Mouse (Mus musculus) adrenal gland, postnatal 36 days (tissue): ENCODE measurements at regions not wholly inside any gene's neighbourhood (a gene's known extent, or its start where the extent isn't known, plus 50 kb on each side); places are given as distances from the start of the nearest gene placed in this dataset.

Experiments used
- DNase-seq, 2 experiments: peaks; one replicate each; pipeline ENCODE4 v3.0.0; 2021; ENCODE audit warnings: mixed read lengths in 1 of 2

DNA sequence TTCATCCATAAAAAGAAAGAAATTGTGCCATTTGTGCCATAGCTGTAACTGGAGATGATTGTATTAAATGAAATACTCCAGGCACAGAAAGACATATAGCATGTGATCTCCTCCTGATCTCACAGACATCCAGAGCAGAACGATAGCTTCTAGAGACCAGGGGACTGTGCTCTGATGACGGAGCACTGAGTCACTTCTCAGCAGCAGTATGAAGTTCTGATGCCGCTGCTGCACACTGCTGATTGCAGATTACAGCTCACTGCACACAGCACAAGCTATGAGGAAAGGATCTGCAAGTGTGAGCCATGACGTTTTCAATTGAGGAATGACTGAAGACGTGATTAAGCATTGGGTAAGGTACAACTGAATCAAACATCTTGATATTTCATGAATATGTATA, 190.6 kb upstream of the Adamts9 start:
- DNase-seq: peak in 1 of 2 experiments; percentile 17

DNA sequence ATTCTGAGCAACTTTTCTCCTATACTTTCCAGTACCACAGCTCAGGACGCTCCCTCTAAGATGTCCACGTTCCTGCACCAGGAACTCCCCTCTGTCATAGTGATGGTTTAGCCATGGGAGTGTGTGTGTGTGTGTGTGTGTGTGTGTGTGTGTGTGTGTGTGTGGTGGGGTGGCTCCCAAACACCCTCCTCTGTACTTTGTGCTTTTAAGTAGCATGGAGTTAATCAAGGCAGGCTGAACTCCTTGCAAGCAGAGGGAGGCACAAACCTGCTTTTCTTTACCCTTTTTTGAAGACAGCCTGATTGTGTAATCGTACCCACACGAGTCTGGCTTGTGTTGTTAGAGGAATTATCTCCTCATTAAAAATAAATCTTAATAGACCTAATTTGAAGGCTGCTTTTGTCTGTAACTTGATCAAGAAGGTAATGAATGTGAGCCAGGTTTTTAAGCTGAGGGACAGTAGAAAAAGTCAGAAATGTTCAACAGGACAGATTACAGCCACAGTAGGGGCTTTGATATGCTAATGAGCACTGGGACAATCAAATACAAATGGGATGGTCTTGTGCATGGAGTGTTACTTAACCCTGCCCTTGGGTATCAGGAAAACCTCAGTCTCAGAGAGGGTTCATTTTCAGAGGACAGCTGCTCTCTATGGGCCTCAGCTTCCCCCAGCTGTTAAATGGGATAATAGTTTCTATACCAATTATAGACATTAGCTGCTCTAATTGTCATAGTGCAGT, 187.8 kb upstream of the Adamts9 start:
- no peak for DNase-seq

DNA sequence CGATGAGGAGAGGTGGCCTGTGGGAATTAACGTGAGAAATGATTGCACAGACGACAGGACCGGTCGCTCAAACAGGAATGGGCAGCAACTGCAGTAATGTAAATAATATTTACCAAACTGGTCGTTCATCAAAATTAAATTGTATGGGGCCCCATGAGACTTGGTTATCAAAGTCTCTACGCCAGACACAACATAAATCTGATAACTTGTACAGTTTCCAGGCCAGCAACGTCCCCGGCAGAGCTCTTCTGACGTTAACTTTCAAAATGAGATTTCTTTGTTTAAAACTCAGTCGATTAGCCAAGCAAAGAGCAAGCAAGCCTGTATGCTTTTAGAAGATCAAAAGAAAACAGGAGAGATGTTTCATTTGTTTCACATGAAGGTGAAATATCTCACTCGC, 176.2 kb upstream of the Adamts9 start:
- no peak for DNase-seq

DNA sequence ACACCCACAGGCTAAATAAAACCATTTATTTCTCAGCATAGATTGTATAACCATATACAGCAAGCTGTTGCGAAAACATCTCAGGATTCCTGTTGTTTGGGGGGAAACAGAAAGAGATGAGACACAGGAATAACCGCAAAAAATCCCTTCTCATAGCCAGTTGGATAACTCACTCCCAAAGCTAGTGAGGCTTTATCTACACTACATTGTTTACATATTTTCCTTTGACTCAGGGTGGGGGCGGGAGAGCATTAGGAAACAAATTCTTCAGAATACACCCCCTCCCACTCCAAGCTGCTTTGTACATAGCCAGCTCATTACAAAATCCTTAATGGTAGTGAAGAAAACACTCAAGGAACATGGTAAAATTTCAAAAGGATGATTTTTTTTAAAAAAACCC, 170.1 kb upstream of the Adamts9 start:
- no peak for DNase-seq

DNA sequence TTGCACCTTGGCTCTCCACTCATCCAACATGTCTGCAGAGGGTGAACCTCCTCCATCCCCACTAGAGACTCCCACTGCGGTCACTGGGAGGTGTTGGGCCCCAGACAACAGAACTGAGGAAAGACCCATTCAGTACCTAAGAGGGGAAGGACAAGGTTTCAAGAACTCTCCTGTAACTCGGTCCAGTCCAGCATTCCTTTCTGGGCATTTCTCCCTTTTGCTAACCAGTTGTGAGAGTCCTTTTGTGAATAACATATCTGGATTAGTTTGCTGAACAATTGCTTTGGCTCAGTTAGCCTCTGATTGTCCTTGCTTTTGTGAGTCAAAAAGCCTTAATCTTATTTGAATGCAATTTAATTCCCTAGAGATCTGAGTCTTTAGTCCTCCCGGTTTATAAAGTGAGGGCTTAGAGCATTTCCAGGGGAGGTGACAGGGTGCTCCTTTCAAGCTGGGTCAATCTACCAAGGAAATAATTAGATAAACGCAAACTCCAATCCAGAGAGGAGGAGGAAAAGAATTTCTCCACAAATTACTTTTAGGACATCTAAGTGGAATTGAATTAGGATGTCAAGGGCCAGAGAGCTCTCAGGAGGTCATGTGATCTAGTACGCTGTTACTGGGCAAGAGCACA, 151.6 kb upstream of the Adamts9 start:
- no peak for DNase-seq

DNA sequence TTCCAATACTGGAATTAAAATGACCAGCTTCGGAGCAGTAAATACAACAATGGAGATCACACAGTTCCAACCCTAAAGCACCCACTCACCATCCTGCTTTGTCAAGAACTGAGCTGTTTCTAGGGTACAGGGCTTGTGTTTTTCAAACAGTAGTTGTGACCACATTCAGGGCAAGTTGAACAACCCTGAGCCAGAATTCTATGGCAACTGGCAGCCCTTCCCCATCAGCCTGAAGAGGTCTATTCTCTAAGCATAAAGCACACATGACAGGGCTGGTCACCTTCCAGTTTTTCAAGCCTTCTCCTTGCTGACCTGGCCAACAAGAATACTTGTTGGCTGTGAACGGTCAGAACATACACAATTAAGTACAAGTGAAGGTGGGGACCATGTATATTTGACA, 150.5 kb upstream of the Adamts9 start:
- DNase-seq: no peak

DNA sequence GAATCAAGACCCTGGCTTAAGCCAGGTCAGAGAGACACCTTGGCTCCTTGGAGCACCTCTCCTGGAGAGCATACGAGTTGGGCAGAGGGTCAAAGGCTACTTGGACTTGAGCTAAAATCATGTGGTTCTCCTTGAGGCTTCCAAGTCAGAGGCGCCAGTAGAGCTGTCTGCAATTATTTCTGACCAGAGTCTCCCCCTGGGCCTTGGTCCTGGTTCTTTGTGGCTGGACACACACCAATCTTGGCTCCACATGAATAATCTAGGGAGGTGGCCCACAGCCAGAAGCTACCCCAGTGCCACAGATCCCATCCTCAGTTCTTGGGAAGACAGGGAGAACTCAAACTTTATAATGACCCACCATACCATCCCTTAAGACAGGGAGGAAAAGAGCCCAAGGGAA, 144.0 kb upstream of the Adamts9 start:
- peak in 1 of 2 experiments; percentile 15 for DNase-seq

DNA sequence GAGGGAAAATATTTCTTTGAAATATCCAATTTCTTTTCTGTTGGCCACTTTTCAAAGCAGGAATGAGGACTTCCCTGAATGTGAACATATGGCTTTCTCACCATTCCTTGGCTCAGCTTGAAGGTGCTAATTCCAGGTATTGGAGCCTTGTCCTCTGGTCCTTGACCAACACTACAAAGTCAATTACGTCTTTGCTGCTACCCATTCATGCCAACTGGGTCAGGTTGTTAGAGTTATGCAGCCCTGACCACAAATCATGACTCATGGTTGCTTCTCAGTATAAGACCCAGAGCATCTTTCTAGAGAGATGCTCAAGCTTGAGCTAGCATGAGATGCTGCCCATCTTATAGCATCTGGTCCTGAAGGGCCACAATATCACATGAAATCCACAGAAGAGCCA, 141.0 kb upstream of the Adamts9 start:
- no peak for DNase-seq

DNA sequence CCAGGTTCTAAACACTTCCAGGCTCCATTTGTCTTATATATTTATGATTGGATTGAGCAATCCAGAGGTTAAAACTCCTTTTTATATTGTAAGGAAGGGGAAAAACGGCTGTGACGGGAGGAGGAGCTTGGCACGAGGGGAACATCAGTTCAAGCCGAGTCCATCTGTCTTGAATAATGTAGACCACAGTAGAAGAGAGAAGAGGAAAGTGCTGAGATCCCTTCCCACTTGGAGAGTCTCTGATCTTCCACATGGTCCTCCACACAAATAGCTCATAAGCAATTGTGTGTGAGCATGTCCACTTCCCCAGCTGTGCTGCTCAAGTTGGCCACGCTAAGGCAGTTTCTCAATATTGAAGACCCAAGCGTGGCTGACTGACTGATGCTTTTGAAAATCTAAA, 140.4 kb upstream of the Adamts9 start:
- no peak for DNase-seq

DNA sequence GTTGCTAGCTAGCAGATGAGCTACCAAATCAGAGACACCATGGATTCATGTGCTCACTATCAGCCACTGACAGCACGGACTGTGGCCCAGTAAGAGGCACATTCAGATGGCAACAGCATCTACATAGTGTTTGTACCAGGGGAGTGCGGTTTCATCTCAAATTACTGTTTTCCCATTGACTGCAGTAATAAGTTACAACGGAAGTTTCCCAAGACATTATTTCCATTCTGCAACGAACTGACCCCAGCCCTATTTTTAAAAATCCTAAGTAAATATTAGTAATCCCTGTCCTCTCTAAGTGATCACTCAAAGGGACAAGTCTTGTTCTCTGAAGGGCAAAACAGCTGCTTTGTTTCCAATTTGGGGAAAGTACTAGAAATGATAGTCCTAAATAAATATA, 138.9 kb upstream of the Adamts9 start:
- DNase-seq: no peak

DNA sequence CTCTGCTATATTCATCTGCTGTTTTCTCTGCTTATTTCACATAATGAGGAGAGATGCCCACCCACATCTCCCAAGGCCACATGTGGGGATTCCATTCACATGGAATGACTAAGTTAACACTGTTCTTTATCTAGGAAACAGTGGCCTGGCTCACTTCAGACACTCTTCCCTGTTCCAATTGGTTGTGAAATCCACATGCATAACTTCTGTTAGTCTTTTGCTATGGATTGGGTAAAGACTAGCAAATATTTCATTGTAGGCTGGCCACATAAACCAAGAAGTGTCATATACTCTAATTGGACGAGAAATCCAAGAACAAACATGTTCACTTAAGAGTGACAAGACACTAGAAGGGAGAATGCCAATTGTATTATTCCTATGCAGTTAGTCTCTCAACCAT, 133.4 kb upstream of the Adamts9 start:
- no peak for DNase-seq

DNA sequence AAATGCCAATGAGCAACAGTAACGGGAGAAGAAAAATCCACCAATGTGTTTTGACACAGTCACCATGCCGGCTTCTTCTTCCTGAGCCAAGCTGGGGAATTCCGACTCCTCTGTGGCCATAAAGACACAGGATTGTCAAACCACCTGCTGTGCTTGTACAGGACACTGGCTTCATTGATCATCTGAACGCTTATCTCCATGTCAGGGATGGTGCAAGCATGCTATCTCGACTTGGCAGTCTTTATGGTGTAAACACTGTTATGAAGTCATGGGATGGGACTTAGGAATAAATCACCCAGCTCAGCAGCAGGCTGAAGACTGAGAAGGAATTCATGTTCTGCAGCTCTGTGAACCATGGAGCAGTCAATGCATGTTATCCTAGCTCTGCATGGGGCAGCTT, 132.6 kb upstream of the Adamts9 start:
- DNase-seq: no peak

DNA sequence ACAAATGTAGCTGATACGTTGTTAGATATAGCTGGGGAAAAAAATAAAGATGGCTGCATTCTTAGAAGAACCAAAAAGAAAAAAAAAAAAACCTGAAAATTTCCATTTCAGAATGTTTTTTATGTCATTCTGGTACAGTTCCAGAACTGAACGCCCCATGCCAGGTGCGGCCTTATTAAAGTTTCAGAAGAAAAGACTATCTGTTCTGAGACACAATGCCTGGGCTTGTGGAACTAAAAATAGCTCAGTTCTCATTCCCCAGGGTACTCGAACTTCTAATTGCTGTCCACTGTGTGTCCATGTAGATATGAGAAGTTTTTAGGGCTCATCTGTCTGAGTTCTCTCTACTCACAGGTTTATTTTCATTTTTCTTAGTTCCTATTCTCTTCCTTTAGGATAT, 131.7 kb upstream of the Adamts9 start:
- DNase-seq: no peak

DNA sequence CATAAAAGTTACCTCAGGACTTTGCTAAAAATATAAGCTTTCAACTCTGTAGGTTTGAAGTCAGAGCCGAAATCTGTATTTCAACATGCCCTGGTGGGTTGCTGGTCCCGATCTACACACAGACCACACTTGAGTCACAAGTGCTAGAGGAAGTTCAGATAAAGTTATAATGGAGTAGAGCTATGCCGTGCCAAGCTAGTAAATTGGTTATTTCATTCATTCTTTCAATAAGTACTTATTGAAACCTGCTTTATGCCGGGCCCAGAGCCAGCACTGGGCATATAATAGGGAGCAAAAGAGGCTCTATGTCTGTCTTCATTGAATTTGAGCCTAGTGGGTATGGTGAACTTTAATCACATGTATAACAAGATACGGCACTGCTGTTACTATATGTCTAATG, 127.6 kb upstream of the Adamts9 start:
- DNase-seq: no peak

DNA sequence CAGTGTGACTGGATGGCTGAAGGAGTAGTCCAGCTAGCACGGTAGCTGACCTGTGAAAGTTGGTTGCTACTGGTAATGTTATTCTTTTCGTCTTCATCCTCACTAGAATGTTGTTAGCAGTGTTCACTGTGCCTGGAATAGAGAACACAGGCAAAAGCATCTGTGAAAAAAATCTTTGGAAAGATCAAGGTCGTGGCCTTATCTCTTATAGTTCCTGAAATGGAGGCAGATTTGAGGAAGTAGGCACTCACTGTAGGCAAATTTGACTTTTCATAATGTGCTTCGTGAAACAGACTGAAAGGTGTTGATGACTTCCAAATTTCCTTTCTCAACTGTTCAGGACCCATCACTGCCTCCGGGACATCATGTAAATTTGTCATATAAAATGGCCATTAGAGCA, 124.5 kb upstream of the Adamts9 start:
- no peak for DNase-seq

DNA sequence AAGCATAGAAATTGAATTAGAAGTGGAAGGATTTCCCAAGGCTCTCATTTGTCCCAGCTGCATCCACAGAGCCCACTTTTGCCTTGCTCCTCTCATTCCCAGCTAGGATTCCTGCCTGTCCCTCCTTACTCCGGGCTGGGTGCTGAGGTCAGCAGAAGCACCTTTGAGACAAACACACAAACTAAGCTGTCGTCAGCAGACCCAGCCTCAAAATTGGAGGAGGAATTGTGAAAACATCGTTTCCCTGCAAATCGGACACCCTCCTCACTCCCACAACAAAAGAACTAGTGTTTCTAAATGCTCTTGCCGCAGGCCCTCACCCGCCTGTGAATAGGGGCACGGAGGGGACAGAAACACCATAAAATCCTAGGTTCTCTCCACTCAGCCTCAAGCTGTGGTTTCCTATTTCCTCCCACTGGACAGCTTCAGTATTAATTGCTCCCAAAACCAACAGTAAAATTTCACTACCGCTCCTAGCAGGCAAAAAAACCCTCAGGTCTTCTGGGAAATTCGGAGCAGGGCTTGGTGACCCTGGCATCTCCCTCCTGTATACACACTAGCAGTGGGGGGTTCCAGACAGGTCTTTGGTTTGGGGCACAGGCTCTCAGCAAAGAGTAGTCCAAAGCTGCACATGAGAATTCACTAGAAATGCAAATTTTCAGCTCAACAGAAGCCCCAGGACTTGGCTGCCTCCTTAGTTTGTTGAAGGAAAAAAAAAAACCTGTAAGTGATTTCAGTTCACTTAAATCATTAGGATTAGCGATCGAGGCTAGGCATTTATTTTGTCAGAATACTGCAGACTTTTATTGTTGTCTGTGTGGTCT, 123.5 kb upstream of the Adamts9 start:
- no peak for DNase-seq

DNA sequence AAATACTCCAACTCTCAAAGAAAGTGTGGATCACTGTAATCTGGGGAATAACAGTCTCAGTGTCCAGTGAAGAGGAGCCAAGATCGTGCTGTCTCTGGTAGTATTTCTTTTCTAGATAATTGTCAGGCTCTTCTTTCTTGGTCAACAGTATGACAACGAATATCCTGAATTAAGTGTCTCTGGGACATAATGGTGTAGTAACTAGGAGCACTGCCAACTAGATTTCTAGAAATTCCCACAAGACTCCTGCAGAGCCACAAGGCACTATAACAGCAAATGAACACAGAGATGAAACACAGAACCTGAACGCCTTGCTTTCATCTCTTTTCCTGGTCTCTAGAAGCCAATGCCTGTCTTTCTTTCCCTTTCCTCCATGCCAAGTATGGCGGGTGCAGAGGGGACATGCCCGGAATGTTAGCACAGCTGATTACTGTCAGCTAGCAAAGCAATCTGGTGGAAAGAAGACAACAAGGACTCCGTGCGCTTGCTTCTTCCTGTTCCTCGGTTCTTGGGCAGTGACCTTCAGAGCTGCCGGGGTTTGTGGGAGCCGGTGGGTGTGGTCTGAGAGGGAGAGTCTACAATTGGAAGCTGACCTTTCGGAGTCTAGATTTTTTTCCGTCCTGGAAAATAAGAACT, 122.7 kb upstream of the Adamts9 start:
- peak; percentile 77 to 80 for DNase-seq

DNA sequence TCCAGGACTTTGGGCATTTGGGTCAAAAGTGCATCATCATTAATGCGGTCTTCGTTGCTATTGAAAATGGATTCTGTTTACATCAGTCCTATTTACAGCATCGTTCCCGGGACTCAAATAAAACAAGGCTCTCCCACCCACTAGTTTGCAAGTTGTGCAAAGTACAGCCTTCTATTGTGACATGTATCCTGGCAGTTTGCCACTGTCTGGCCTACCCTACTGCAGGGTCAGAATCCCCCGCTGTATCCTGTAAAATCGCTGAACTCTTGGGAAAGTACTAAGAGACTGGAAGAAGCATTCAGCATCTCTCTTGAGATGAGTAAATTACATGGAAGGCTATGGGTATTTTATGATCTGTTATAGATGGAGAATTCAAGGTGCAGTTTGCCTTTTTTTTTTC, 122.1 kb upstream of the Adamts9 start:
- peak in 1 of 2 experiments; percentile 11 for DNase-seq

DNA sequence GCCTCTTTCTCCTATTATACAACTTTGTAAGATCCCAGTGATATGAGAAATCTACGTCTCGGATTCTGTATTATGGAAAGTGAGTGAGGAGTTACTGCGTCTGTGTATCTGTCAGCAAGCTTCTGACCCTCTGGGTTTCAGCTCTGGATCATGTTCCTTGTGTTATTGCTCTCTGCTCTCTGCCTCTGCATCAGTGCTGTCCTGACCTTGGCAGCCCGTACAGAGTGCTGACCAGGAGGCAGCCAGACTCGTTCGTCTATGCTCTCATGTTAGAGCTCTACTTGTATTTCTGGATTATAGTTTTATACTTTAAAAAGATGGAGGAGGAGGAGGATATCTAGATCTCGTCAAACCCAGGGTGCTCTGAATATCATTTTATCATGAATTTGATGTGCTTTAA, 121.1 kb upstream of the Adamts9 start:
- DNase-seq: peak; percentile 17 to 53

DNA sequence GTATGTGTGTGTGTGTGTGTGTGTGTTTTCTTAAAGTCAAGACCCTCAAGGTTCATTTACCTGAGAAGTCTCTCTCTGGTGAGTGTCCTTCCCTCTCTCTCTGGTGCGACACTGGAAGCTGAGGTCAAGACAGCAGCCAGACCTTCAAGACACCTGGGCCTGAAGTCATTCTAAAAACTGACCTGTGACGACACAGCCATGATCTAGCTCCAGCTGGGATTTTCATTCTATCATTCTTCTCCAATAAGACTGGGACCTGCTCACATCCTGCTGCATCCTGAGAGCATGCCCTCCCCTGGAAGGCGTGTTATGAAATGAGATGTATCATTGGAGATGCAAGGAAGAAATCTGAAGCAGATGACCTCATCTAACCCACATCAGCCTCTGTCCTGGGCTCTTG, 118.4 kb upstream of the Adamts9 start:
- DNase-seq: no peak

DNA sequence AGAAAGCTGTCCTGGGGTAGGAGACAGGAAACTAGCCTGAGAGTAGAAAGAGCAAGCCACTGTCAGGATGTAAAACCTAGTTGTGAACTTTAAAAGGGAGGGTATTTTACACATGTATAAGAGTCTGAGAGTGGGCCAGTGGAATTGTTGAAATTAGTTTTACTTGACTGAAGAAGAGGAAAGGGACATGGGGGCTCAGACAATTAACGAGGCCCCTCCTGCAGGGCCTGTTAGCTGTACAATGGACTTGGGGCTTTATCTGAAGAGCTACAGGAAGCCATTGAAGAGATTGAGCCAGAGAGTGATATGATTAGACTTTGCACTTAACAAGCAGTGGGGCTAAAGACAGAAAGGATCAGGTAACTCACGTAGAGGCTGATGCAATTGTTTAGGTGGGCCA, 102.2 kb upstream of the Adamts9 start:
- no peak for DNase-seq

DNA sequence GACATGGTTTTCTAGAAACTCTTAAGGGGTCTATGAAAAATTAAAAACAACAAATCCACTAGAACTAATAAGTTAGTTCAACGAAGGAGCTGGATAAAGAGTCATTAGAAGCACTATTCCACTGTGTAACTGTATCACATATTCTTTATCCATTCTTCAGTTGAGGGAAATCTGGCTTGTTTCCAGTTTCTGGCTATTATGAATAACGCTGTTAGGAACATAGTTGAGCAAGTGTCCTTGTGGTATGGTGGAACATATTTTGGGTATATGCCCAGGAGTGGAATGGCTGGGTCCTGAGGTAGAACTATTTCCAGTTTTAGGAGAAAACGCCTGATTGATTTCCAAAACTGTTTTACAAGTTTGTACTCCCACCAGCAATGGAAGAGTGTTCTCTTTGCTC, 97.7 kb upstream of the Adamts9 start:
- DNase-seq: peak; percentile 3 to 11

DNA sequence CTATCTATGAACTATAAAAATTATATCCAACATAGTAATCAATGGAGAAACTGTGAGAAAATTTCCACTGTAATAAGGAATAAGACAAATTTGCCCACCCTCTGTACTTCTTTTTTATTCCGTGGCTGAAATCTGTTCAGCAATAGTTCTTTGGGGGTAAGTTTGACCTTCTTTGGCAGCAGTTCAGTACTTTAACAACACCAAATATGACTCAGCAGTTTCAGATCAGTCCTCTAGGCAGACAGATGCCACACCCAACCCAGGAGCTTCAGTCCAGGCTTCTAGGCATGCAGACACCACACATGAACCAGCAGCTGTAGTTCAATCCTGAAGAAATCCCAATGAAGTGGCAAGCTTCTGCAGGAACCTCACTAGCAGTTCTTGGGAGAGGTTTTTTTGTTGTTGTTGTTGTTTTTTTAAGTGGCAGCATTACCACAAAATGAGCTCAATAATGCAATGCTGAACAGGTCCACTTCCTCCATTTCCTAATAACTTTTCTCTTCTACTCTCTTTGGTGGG, 88.6 kb upstream of the Adamts9 start:
- no peak for DNase-seq
